In the genomic region with DNA sequence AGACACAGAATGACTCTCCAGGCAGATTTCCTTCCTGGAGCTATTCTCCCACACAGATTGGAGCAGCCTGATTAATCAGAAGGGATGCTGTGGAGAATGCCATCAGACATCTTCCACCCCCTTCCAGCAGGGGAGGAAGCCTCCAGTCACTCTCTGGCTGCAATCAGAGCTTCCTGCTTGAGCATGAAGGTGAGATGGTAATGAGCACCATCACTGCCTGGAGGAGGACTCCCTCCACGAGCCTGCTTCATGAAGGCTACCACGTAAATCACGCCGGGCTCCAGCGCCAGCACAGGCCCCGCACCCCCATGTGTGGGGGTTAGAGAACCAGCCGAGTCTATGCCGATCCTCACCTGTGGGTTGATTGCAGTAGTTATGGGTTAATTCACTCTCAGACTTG, we compare ENCODE assay signal across 19 mouse cellular contexts.
A peak's percentile ranks its signal among the peaks of the same experiment; 100 is the strongest.
DNase-seq lines count a peak whose midpoint lies in the region; TF ChIP-seq lines count a peak whose summit lies in the region.
"Had no signal": no experiment of that assay in that cellular context is flagged by ENCODE, and none has a peak within 500 bp of the region (broad histone marks: within the 10 kb centered on the region; RNA-seq: fewer than 3 reads in every experiment).

No protein-coding gene starts in this region.

- no peaks in the 10 kb centered on the region for H3K36me3 ChIP-seq in limb, embryonic 10.5 days
- H3K36me3 ChIP-seq: embryonic facial prominence, embryonic 10.5 days; stomach, embryonic 15.5 days had no signal

- 75% methylated on average over 8 of the region's 8 CpGs for WGBS in limb, embryonic 10.5 days

- H3K27me3 ChIP-seq in limb, embryonic 10.5 days (ENCODE audit: low read depth, poor library complexity, severe bottlenecking) = no peaks in the 10 kb centered on the region
- H3K27me3 ChIP-seq: CH12.LX; stomach, embryonic 15.5 days had no signal

- H3K4me1 ChIP-seq in cortical plate, adult 2 months (ENCODE audit: control insufficient read depth, insufficient read depth, low read length) = 0 out of 2 replicates have a peak, but pooled peaks cover 1% of the 10 kb centered on the region
- peaks cover 42% of the 10 kb centered on the region for H3K4me1 ChIP-seq in limb, embryonic 10.5 days

- no peak for TF ChIP-seq POLR2A in cortical plate, adult 2 months (IDR thresholded peaks at IDR 0.05; ENCODE audit: extremely low read depth, insufficient read depth, low read length)

- peak overlapping the region; percentile 9; the same call in 1 of the 2 replicates for H3K27ac ChIP-seq in cortical plate, adult 2 months (ENCODE audit: insufficient read depth, low read length)
- H3K27ac ChIP-seq in limb, embryonic 10.5 days = peak overlapping the region; percentile 53
- H3K27ac ChIP-seq: embryonic facial prominence, embryonic 10.5 days; stomach, embryonic 15.5 days had no signal

- DNase-seq in frontal cortex, adult 2 months (ENCODE audit: extremely low spot score in 1 of 2, low spot score in 1 of 2) = peak; percentile 46 to 69
- no peak for DNase-seq in frontal cortex, postnatal 10 days (ENCODE audit: low spot score in 2 of 2)
- peak; percentile 55 for DNase-seq in left cerebral cortex, adult 11 months (ENCODE audit: low spot score)
- no peak for DNase-seq in left cerebral cortex, postnatal 4 days
- DNase-seq in limb, embryonic 10.5 days (ENCODE audit: low spot score) = no peak
- DNase-seq in testis, postnatal 10 days (ENCODE audit: low spot score) = no peak
- DNase-seq: adrenal gland, adult 2 months; cerebellum, postnatal 36 days; gastrocnemius, postnatal 10 days; heart, adult 18-20 months; heart, postnatal 4 days; liver; liver, postnatal 0 days; lung, postnatal 14 days; thymus, postnatal 25 days had no signal

- peaks cover 6% of the 10 kb centered on the region for H3K9me3 ChIP-seq in limb, embryonic 10.5 days (replicated peaks)
- H3K9me3 ChIP-seq: stomach, embryonic 15.5 days had no signal

- intact Hi-C loops in left cerebral cortex, postnatal 4 days (cut with DNase I) = no loop called here

- H3K4me3 ChIP-seq in cortical plate, adult 2 months (ENCODE audit: insufficient read depth, low read length) = no peak overlapping the region
- no peak overlapping the region for H3K4me3 ChIP-seq in limb, embryonic 10.5 days
- H3K4me3 ChIP-seq: embryonic facial prominence, embryonic 10.5 days; stomach, embryonic 15.5 days had no signal

- no peak for TF ChIP-seq CTCF in cortical plate, adult 2 months (IDR thresholded peaks at IDR 0.05; ENCODE audit: extremely low read depth, insufficient read depth, low read length)

Comparison
In these comparisons a context has a peak if more than half of its experiments do, and no peak if none do; other contexts are left out.
1. DNase-seq: peak in frontal cortex, adult 2 months (2 of 2) and left cerebral cortex, adult 11 months (single experiment); none in frontal cortex, postnatal 10 days (0 of 2), left cerebral cortex, postnatal 4 days (single experiment), limb, embryonic 10.5 days (single experiment) and testis, postnatal 10 days (single experiment).